Mouse (Mus musculus): Measurements from ENCODE around the gene Tjp1. TPM values are rescaled to one million over a fixed set of nuclear protein-coding genes. Genes with fewer than 3 reads are reported as not detected.
A peak's percentile ranks its signal among the peaks of the same experiment; 100 is the strongest.

Gene Tjp1
- polyA plus RNA-seq, 1 experiment from 2014 or later: 42.0 TPM

DNA sequence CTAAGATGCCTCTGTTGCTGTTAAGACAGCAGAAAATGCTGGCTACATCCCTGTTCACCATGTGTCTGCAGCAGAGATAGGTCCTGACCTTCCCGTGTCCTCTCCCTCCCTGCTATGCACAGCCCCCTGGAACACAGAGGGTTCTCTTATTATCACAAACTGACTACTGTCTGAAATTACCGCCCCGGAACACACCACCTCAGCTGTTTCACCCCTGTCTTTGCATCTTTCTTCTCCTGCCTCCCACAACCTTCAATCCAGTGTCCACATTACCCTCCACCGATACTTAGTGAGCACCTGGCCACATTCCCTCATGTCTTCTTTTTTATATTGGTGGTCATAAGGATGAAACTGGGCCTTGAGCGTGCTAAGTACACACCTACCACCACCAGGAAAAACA is 132.4 kb downstream of the Tjp1 start:
- H3K4me3 ChIP-seq (ENCODE audit: low read depth, low read length): no peak overlapping the region
- H3K27ac ChIP-seq (ENCODE audit: low read length): 0 out of 2 replicates have a peak overlapping the region, but pooled peaks have one; percentile 0
- no peaks in the 10 kb centered on the region for H3K27me3 ChIP-seq (replicated peaks; ENCODE audit: insufficient read depth, low read length)
- H3K36me3 ChIP-seq (ENCODE audit: insufficient read depth, low read length): no peaks in the 10 kb centered on the region
- no peaks in the 10 kb centered on the region for H3K9me3 ChIP-seq (ENCODE audit: low read length)
- WGBS: 68% methylated on average over 5 of the region's 5 CpGs
- DNase-seq (ENCODE audit: low spot score): no peak
- ATAC-seq: no peak
- H3K4me1 ChIP-seq (ENCODE audit: insufficient read depth, low read depth, low read length): peaks cover 17% of the 10 kb centered on the region; the same call in 1 of the 2 replicates
- TF ChIP-seq CTCF (IDR thresholded peaks at IDR 0.05) (no peak), EP300 (IDR thresholded peaks at IDR 0.05) (no peak)
- no peak overlapping the region for H3K9ac ChIP-seq (replicated peaks; ENCODE audit: low read depth)
- no peak overlapping the region for H3K4me2 ChIP-seq (replicated peaks; ENCODE audit: low read depth, low read length)

DNA sequence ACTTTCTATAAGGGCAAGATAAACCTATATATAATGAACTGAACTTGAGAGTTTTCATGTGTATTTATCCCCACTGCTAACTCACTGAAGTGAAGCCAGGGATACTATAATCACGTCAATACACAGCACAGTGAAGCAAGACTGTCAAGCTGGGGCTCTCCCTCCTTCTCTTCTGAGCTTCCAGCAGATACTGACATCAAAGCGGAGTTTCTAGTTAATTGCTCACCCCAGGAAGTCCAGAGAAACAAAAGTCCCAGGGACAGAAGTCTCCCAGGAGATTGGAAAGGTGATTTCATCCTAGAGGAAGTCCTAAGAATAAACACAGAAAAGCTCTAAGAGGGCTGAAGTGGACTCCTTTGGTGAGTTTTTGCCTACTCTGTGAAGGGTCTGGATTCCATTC is 132.9 kb downstream of the Tjp1 start:
- TF ChIP-seq EP300 (IDR thresholded peaks at IDR 0.05) (peak; percentile 86), CTCF (IDR thresholded peaks at IDR 0.05) (no peak)
- ATAC-seq: peak; percentile 72
- DNase-seq (ENCODE audit: low spot score): peak; percentile 61
- Histone ChIP-seq H3K4me2 (replicated peaks; ENCODE audit: low read depth, low read length) (no peak overlapping the region), H3K9ac (replicated peaks; ENCODE audit: low read depth) (no peak overlapping the region), H3K4me1 (ENCODE audit: insufficient read depth, low read depth, low read length) (peaks cover 17% of the 10 kb centered on the region; the same call in 1 of the 2 replicates), H3K27ac (ENCODE audit: low read length) (peak overlapping the region; percentile 54; the same call in 1 of the 2 replicates), H3K4me3 (ENCODE audit: low read depth, low read length) (no peak overlapping the region), H3K27me3 (replicated peaks; ENCODE audit: insufficient read depth, low read length) (no peaks in the 10 kb centered on the region), H3K36me3 (ENCODE audit: insufficient read depth, low read length) (no peaks in the 10 kb centered on the region), H3K9me3 (ENCODE audit: low read length) (no peaks in the 10 kb centered on the region)
- WGBS: 14% methylated on average over 2 of the region's 2 CpGs

DNA sequence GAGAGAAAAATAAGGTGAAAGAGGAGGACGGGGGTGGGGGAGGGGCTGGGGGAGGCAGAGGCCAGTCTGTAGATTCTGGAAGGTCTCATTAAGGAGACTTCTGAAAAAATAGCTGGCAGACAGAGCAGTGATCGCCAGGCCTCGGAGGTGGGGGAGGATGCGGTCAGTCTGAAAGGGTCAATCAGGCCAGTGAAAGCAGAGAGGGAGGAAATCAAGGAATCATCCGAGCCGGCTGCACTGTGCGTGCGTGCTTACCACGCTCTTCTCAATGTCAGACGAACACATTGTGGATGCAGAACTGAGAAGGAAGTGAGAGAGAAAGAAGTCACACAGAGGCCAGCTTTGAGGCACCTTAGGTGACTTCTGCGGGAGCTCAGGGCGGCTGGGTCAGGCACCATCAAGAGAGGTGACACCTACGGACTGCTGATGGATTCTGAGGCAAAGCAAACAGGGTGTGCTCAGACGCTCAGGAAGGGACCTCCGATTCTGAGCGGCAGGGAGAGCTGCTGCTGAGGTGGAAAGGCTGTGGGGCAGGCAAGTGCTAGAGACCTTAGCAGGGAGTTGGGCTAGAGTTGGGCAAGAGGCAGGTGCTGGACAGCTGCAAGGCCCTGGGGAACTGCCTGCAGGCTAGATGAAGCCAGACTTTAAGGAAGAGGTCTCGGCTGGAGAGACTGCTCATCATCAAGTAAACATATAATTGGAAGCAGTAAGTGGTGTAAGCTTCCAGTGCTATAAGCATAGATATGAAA is 133.7 kb downstream of the Tjp1 start:
- Histone ChIP-seq H3K9ac (replicated peaks; ENCODE audit: low read depth) (no peak overlapping the region), H3K27ac (ENCODE audit: low read length) (peak overlapping the region; percentile 54; the same call in 1 of the 2 replicates), H3K27me3 (replicated peaks; ENCODE audit: insufficient read depth, low read length) (no peaks in the 10 kb centered on the region), H3K9me3 (ENCODE audit: low read length) (no peaks in the 10 kb centered on the region), H3K36me3 (ENCODE audit: insufficient read depth, low read length) (no peaks in the 10 kb centered on the region), H3K4me3 (ENCODE audit: low read depth, low read length) (no peak overlapping the region), H3K4me2 (replicated peaks; ENCODE audit: low read depth, low read length) (peak overlapping the region; percentile 38), H3K4me1 (ENCODE audit: insufficient read depth, low read depth, low read length) (peaks cover 17% of the 10 kb centered on the region; the same call in 1 of the 2 replicates)
- 6% methylated on average over 17 of the region's 17 CpGs for WGBS
- peak; percentile 48; the same call in 1 of the 2 replicates for ATAC-seq
- peak; percentile 18 for DNase-seq (ENCODE audit: low spot score)
- no peak for TF ChIP-seq EP300 (IDR thresholded peaks at IDR 0.05)
- 0 out of 2 replicates have a peak, but pooled peaks have one; percentile 4 for TF ChIP-seq CTCF (IDR thresholded peaks at IDR 0.05)

DNA sequence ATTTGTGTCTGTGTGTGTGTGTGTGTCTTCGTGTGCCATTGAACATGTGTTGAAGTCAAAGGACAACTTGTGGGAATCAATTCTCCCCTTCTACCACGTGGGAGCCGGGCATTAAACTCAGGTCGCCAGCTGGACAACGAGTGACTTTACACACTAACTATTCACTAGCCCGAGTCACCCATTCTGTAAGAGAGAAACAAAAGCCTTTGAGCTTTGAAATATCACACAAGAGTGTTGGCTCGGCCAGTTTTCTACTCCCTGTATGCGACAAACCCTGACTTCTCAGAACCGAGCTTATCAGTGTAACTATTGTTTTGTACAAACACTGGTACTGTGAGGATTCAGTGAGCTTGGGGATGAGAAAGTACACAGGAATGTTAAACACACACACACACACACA is 134.6 kb downstream of the Tjp1 start:
- DNase-seq (ENCODE audit: low spot score) (no peak), ATAC-seq (no peak)
- no peaks in the 10 kb centered on the region for H3K9me3 ChIP-seq (ENCODE audit: low read length)
- TF ChIP-seq EP300 (IDR thresholded peaks at IDR 0.05): no peak
- no peak for TF ChIP-seq CTCF (IDR thresholded peaks at IDR 0.05)
- no peak overlapping the region for H3K4me3 ChIP-seq (ENCODE audit: low read depth, low read length)
- no peak overlapping the region for H3K4me2 ChIP-seq (replicated peaks; ENCODE audit: low read depth, low read length)
- H3K27me3 ChIP-seq (replicated peaks; ENCODE audit: insufficient read depth, low read length): no peaks in the 10 kb centered on the region
- 42% methylated on average over 9 of the region's 9 CpGs for WGBS
- no peaks in the 10 kb centered on the region for H3K36me3 ChIP-seq (ENCODE audit: insufficient read depth, low read length)
- H3K4me1 ChIP-seq (ENCODE audit: insufficient read depth, low read depth, low read length): peaks cover 19% of the 10 kb centered on the region; the same call in 1 of the 2 replicates
- 0 out of 2 replicates have a peak overlapping the region, but pooled peaks have one; percentile 20 for H3K27ac ChIP-seq (ENCODE audit: low read length)
- no peak overlapping the region for H3K9ac ChIP-seq (replicated peaks; ENCODE audit: low read depth)

DNA sequence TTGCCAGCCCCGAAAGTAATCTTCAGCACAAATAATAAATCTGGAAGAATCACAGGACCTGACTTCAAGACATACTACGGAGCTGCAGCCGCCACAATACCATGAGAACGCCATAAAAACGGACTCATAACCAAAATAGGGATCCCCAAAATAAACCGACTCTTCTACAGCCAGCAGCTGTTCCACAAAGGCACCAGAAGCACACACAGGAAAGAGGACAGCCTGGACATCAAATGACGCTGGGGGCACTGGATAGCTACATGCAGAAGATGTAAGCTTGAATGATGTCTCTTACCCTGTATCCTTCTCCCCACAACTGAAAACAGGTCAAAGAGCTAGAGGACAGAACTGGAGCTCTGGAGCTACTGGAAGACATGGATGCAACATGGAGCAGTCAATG is 138.0 kb downstream of the Tjp1 start:
- Histone ChIP-seq H3K4me3 (ENCODE audit: low read depth, low read length) (no peak overlapping the region), H3K27me3 (replicated peaks; ENCODE audit: insufficient read depth, low read length) (no peaks in the 10 kb centered on the region), H3K9me3 (ENCODE audit: low read length) (no peaks in the 10 kb centered on the region), H3K4me2 (replicated peaks; ENCODE audit: low read depth, low read length) (no peak overlapping the region), H3K9ac (replicated peaks; ENCODE audit: low read depth) (no peak overlapping the region), H3K36me3 (ENCODE audit: insufficient read depth, low read length) (no peaks in the 10 kb centered on the region), H3K4me1 (ENCODE audit: insufficient read depth, low read depth, low read length) (peaks cover 20% of the 10 kb centered on the region; the same call in 1 of the 2 replicates), H3K27ac (ENCODE audit: low read length) (no peak overlapping the region)
- WGBS: 86% methylated on average over 7 of the region's 7 CpGs
- TF ChIP-seq EP300 (IDR thresholded peaks at IDR 0.05) (no peak), CTCF (IDR thresholded peaks at IDR 0.05) (no peak)
- ATAC-seq (no peak), DNase-seq (ENCODE audit: low spot score) (no peak)

DNA sequence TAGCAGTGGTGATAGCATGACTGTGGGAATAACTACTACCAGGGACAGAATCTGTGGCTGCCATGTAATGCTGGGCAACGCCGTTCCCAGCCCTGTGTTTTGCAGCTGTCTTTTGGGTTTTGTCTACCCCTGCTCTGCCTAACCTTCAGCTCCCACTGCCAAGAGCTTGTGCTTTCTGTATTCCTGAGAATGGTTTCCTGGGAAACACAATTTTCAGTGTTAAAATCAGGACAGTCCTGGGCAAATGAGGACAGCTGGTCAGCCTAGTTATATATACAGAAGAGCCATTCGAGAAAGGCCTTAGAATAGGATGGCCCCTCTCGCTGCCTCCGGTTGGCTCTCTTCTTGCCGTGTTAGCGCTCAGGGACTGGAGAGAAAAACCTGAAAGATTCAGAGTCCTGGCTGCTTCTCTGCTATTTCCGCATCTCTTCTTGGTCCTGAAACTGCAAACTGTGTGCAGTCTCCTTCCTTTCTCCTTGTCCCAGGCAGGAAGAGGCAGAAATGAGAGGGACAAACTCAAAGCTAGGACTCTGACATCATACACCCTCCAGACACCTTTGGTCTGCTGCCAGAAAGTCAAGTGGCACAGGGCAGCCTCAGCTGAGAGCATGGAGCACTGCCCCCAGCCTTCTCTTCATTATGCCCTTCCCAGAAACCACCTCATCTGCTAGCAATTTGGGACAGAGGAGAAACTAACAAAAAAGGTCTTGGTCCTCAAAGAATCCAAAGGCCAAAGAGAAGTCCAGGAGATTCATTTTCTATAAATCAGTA is 139.2 kb downstream of the Tjp1 start:
- H3K4me1 ChIP-seq (ENCODE audit: insufficient read depth, low read depth, low read length): peaks cover 9% of the 10 kb centered on the region; the same call in 1 of the 2 replicates
- peak; percentile 86 for DNase-seq (ENCODE audit: low spot score)
- no peak overlapping the region for H3K4me3 ChIP-seq (ENCODE audit: low read depth, low read length)
- 57% methylated on average over 8 of the region's 8 CpGs for WGBS
- ATAC-seq: peak; percentile 96
- no peaks in the 10 kb centered on the region for H3K9me3 ChIP-seq (ENCODE audit: low read length)
- no peak overlapping the region for H3K9ac ChIP-seq (replicated peaks; ENCODE audit: low read depth)
- peak; percentile 78 for TF ChIP-seq EP300 (IDR thresholded peaks at IDR 0.05)
- TF ChIP-seq CTCF (IDR thresholded peaks at IDR 0.05): no peak
- peak overlapping the region; percentile 17 for H3K27ac ChIP-seq (ENCODE audit: low read length)
- no peaks in the 10 kb centered on the region for H3K27me3 ChIP-seq (replicated peaks; ENCODE audit: insufficient read depth, low read length)
- no peak overlapping the region for H3K4me2 ChIP-seq (replicated peaks; ENCODE audit: low read depth, low read length)
- H3K36me3 ChIP-seq (ENCODE audit: insufficient read depth, low read length): no peaks in the 10 kb centered on the region
